ENCODE assay signal across 11 mouse cellular contexts in the genomic region with DNA sequence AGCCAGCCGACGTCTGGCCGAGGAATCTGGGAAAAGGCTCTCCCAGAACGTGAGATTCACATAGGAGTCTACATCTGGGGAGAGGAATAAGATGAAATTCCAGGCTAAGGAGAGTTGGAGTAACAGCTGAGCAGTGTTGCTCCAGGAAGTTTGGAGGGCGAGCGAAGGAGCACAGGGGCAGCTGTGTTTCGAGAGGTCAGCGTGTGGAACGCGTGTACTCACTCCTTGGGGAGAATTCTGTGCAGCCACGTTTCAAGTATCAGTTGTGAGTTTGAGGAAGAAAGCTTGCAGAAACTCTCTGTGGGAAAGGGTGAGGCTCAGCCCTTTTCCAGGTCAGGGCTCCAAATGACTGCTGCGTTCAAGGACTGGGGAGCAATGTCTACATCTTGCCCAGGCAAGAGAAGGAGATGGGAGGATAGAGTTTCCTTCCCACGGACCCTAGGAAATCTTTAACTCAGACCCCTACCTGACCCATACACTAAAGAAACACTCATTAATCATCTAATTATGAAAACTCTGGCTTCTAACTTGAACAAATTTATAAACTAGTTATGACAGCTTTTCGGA. TPM values are rescaled to one million over a fixed set of nuclear protein-coding genes. Genes with fewer than 3 reads are reported as not detected.
DNase-seq lines count a peak whose midpoint lies in the region; ATAC-seq and TF ChIP-seq lines count a peak whose summit lies in the region.
"Had no signal": no experiment of that assay in that cellular context is flagged by ENCODE, and none has a peak within 500 bp of the region (broad histone marks: within the 10 kb centered on the region; RNA-seq: fewer than 3 reads in every experiment).

No protein-coding gene starts in this region.

- H3K4me2 ChIP-seq in embryonic facial prominence, embryonic 15.5 days (replicated peaks) = no peak overlapping the region
- H3K4me2 ChIP-seq in neural tube, embryonic 11.5 days (ENCODE audit: low read depth) = no peak overlapping the region
- H3K4me2 ChIP-seq: liver, embryonic 13.5 days had no signal

- no peak for TF ChIP-seq CTCF in lung, adult 2 months (IDR thresholded peaks at IDR 0.05; ENCODE audit: insufficient read depth, low read length)
- TF ChIP-seq CTCF in kidney, adult 2 months (conservative IDR thresholded peaks at IDR 0.05; ENCODE audit: insufficient read depth, insufficient read length, low read depth, low read length) = no peak
- no peak for TF ChIP-seq CTCF in left cerebral cortex, adult 2 months (IDR thresholded peaks at IDR 0.05)

- H3K9ac ChIP-seq in embryonic facial prominence, embryonic 15.5 days = no peak overlapping the region
- no peak overlapping the region for H3K9ac ChIP-seq in neural tube, embryonic 11.5 days (ENCODE audit: low read length)
- H3K9ac ChIP-seq: liver, embryonic 13.5 days had no signal

- intact Hi-C loops in left cerebral cortex, adult 2 months (cut with DNase I) = no loop called here

- no peak for TF ChIP-seq POLR2A in lung, adult 2 months (IDR thresholded peaks at IDR 0.05; ENCODE audit: borderline replicate concordance, extremely low read depth, low read depth, low read length)
- no peak for TF ChIP-seq POLR2A in kidney, adult 2 months (IDR thresholded peaks at IDR 0.05; ENCODE audit: low read depth, low read length)

- no peaks in the 10 kb centered on the region for H3K27me3 ChIP-seq in embryonic facial prominence, embryonic 15.5 days
- no peaks in the 10 kb centered on the region for H3K27me3 ChIP-seq in kidney, adult 2 months (replicated peaks; ENCODE audit: control insufficient read depth, insufficient read depth, low read length)
- no peaks in the 10 kb centered on the region for H3K27me3 ChIP-seq in neural tube, embryonic 11.5 days (ENCODE audit: control insufficient read depth, insufficient read depth, low read length)
- H3K27me3 ChIP-seq: liver, embryonic 13.5 days had no signal

- no peak for ATAC-seq in embryonic facial prominence, embryonic 15.5 days (ENCODE audit: insufficient number of reproducible peaks, low FRiP score, low TSS enrichment, low read depth)
- ATAC-seq in neural tube, embryonic 11.5 days (ENCODE audit: insufficient read depth, low FRiP score, low TSS enrichment) = no peak

- H3K9me3 ChIP-seq in embryonic facial prominence, embryonic 15.5 days (replicated peaks) = no peaks in the 10 kb centered on the region
- H3K9me3 ChIP-seq in neural tube, embryonic 11.5 days (ENCODE audit: control insufficient read depth, low read length) = no peaks in the 10 kb centered on the region
- H3K9me3 ChIP-seq: liver, embryonic 13.5 days had no signal

- no peaks in the 10 kb centered on the region for H3K36me3 ChIP-seq in embryonic facial prominence, embryonic 15.5 days
- no peaks in the 10 kb centered on the region for H3K36me3 ChIP-seq in kidney, adult 2 months (ENCODE audit: control insufficient read depth, insufficient read depth, low read length)
- H3K36me3 ChIP-seq in neural tube, embryonic 11.5 days (ENCODE audit: control insufficient read depth, insufficient read depth, low read length) = no peaks in the 10 kb centered on the region
- H3K36me3 ChIP-seq: liver, embryonic 13.5 days had no signal

- peak overlapping the region; percentile 14; the same call in 1 of the 2 replicates for H3K27ac ChIP-seq in embryonic facial prominence, embryonic 15.5 days (replicated peaks)
- peak overlapping the region; percentile 49; the same call in 1 of the 2 replicates for H3K27ac ChIP-seq in kidney, adult 2 months (ENCODE audit: insufficient read depth, low read depth, low read length)
- no peak overlapping the region for H3K27ac ChIP-seq in neural tube, embryonic 11.5 days (ENCODE audit: low read depth, low read length)
- no peak overlapping the region for H3K27ac ChIP-seq in left cerebral cortex, adult 2 months
- H3K27ac ChIP-seq: liver, embryonic 13.5 days had no signal

- H3K4me3 ChIP-seq in lung, adult 2 months (replicated peaks; ENCODE audit: extremely low read depth, low read depth, low read length) = no peak overlapping the region
- H3K4me3 ChIP-seq in embryonic facial prominence, embryonic 15.5 days (replicated peaks) = no peak overlapping the region
- H3K4me3 ChIP-seq in kidney, adult 2 months (ENCODE audit: insufficient read depth, low read depth, low read length) = no peak overlapping the region
- H3K4me3 ChIP-seq in neural tube, embryonic 11.5 days (ENCODE audit: low read depth, low read length) = no peak overlapping the region
- H3K4me3 ChIP-seq in left cerebral cortex, adult 2 months = no peak overlapping the region
- H3K4me3 ChIP-seq: liver, embryonic 13.5 days had no signal

- no peaks in the 10 kb centered on the region for H3K4me1 ChIP-seq in lung, adult 2 months (ENCODE audit: control insufficient read depth, insufficient read depth, low read length)
- peaks cover 5% of the 10 kb centered on the region; the same call in 1 of the 2 replicates for H3K4me1 ChIP-seq in embryonic facial prominence, embryonic 15.5 days
- 0 out of 2 replicates have a peak, but pooled peaks cover 3% of the 10 kb centered on the region for H3K4me1 ChIP-seq in kidney, adult 2 months (ENCODE audit: control insufficient read depth, insufficient read depth, low read length)
- no peaks in the 10 kb centered on the region for H3K4me1 ChIP-seq in neural tube, embryonic 11.5 days (ENCODE audit: control insufficient read depth, insufficient read depth, low read length)
- H3K4me1 ChIP-seq: liver, embryonic 13.5 days had no signal

- peak; percentile 12 for DNase-seq in lung, adult 2 months
- DNase-seq in lung, adult 18-20 months = no peak
- peak; percentile 60 for DNase-seq in kidney, adult 2 months
- DNase-seq in neural tube, embryonic 11.5 days (ENCODE audit: low spot score) = peak; percentile 16
- no peak for DNase-seq in frontal cortex, postnatal 25 days (ENCODE audit: low spot score in 2 of 2)
- no peak for DNase-seq in left cerebral cortex, adult 2 months (ENCODE audit: extremely low spot score in 1 of 2, low spot score in 2 of 2)
- DNase-seq in layer of hippocampus, adult 9-10 months (ENCODE audit: low spot score) = no peak
- DNase-seq: liver, embryonic 13.5 days; right cerebral cortex, postnatal 25 days had no signal

- 56% methylated on average over 14 of the region's 14 CpGs for WGBS in lung, adult 2 months
- 41% methylated on average over 14 of the region's 14 CpGs for WGBS in embryonic facial prominence, embryonic 15.5 days
- whole genome bisulfite sequencing in kidney, adult 2 months = 22% methylated on average over 14 of the region's 14 CpGs
- 64% methylated on average over 14 of the region's 14 CpGs for WGBS in neural tube, embryonic 11.5 days

RNA-seq across cellular contexts. Expression of gene Spry2, which starts 26.2 kb away (rescaled TPM):
- 27.3 and 27.8 TPM in 2 replicates for polyA plus RNA-seq in lung, adult 2 months (2012; rRNA removed)
- polyA plus RNA-seq in embryonic facial prominence, embryonic 15.5 days (2015; fragmentation: Nextera tagmentation; extraction: Ambion mirVana) = 53.2 and 53.7 TPM in 2 replicates
- polyA plus RNA-seq in kidney, adult 2 months (2012; rRNA removed) = 14.3 and 14.4 TPM in 2 replicates
- polyA plus RNA-seq in neural tube, embryonic 11.5 days (2014; fragmentation: Nextera tagmentation; extraction: Ambion mirVana) = 26.4 and 30.1 TPM in 2 replicates
- total RNA-seq in left cerebral cortex, adult 2 months (2021) = 100 to 1,000 TPM in 1 of 2 experiments, 10 to 100 TPM in 1; 96.2 to 102 TPM
- total RNA-seq: MEL had no signal

Comparison
In these comparisons a context has a peak if more than half of its experiments do, and no peak if none do; other contexts are left out.
1. DNase-seq: peak in lung, adult 2 months (single experiment), kidney, adult 2 months (single experiment) and neural tube, embryonic 11.5 days (single experiment); none in lung, adult 18-20 months (0 of 2), frontal cortex, postnatal 25 days (0 of 2), left cerebral cortex, adult 2 months (0 of 2) and layer of hippocampus, adult 9-10 months (single experiment).
2. H3K27ac ChIP-seq: peak in embryonic facial prominence, embryonic 15.5 days (single experiment) and kidney, adult 2 months (single experiment); none in neural tube, embryonic 11.5 days (single experiment) and left cerebral cortex, adult 2 months (single experiment).